Mouse (Mus musculus) layer of hippocampus, adult 18-20 months (tissue): ENCODE data around the gene Upb1. TPM values are rescaled to one million over a fixed set of nuclear protein-coding genes. Genes with fewer than 3 reads are reported as not detected.

Experiments used
- total RNA-seq, 2 experiments: library from RNA; stranded (reverse); gene quantifications; 2 replicates each; pipeline ENCODE4 v1.2.3; 2021

Gene Upb1
- total RNA-seq, 2 experiments from 2014 or later, result 0.48 TPM; not detected in 1

Other genes starting within 250 kb of the Upb1 start
- 10 to 100 TPM; 44.1 to 44.8 TPM for gene Specc1l, start 189.0 kb upstream of the Upb1 start, total RNA-seq
- gene Adora2a, start 84.2 kb upstream of the Upb1 start, total RNA-seq, result 1 to 10 TPM; 1.7 to 1.8 TPM
- gene Snrpd3, start 116.4 kb downstream of the Upb1 start, total RNA-seq, result 10 to 100 TPM; 63.1 to 67.3 TPM
- gene Gucd1, start 116.9 kb downstream of the Upb1 start, total RNA-seq, result 10 to 100 TPM; 12.8 TPM
- gene Lrrc75b, start 159.2 kb downstream of the Upb1 start, total RNA-seq, result 10 to 100 TPM; 10.3 to 12.9 TPM
- gene Ggt1, start 160.5 kb downstream of the Upb1 start, total RNA-seq, result 1 to 10 TPM; 2.6 to 2.8 TPM
- 1 to 10 TPM; 1.6 to 2.1 TPM for gene Ggt5, start 188.2 kb downstream of the Upb1 start, total RNA-seq
- gene Susd2, start 242.9 kb downstream of the Upb1 start, total RNA-seq, result 1 to 10 TPM; 1.9 to 2.4 TPM